Mouse (Mus musculus) CD4-positive, CD25-positive, alpha-beta regulatory T cell, adult 4 months (primary cell): Measurements from ENCODE around the gene Csad. TPM values are rescaled to one million over a fixed set of nuclear protein-coding genes. Genes with fewer than 3 reads are reported as not detected.
"Not testable (repeated sequence)": the region's sequence is repeated elsewhere in the genome, so short reads cannot be mapped to it uniquely, and the experiment has no call there.

Experiments
- ATAC-seq: one replicate; pipeline ENCODE4 v1.8.0; 2017
- polyA plus RNA-seq, 2 experiments: library from polyadenylated mRNA; unstranded; fragments of 100-300 nt; shearing (Covaris generic); gene quantifications; one replicate each; pipeline ENCODE4 v1.2.1; 2017

Csad gene
- polyA plus RNA-seq, 2 experiments from 2014 or later = 10.7 to 16.9 TPM

DNA sequence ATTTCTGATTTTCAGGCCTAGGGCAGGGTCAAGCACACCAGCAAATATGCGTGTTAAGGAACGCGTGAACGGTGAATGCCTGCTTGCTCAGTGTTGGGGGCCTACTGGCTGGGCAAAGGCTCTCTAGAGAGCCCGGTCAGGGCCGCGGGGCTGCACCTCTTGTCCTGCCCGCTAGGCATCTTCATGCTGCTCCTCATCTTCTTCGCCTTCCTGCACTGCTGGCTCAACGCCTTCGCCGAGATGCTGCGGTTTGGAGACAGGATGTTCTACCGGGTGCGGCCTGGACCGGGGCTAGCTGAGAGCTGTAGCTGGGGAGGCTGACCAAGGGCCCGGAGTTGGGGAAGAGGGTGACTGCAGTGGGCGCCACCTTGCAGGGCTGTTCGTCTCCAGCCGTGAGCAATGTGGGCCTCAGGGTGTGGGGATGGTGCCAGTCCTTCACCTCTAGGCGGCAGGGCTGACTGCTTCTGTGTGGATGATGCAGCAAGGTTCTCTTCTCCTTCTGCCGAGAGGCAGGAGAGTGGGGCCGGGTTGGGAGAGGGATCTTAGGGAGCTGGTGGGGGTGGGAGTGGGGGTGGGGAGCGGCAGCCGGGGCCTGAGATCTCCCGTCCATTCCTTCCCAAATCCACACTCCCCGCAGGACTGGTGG lies 44.0 kb downstream of the Csad start:
- no peak for ATAC-seq

DNA sequence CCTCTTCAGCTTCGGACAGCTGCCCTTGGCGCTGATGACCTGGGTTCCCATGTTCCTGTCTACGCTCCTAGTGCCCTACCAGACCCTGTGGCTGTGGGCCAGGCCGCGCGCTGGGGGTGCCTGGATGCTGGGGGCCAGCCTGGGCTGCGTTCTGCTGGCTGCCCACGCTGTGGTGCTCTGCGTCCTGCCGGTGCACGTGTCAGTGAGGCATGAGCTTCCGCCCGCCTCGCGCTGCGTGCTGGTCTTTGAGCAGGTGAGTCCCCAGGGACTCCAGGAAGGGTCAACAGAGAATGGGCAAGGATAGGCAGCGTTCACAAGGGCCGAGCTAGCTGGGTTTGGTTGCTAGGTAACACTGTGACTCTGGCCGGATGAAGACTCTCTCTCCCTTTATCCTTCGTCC lies 47.7 kb downstream of the Csad start:
- ATAC-seq = no peak

DNA sequence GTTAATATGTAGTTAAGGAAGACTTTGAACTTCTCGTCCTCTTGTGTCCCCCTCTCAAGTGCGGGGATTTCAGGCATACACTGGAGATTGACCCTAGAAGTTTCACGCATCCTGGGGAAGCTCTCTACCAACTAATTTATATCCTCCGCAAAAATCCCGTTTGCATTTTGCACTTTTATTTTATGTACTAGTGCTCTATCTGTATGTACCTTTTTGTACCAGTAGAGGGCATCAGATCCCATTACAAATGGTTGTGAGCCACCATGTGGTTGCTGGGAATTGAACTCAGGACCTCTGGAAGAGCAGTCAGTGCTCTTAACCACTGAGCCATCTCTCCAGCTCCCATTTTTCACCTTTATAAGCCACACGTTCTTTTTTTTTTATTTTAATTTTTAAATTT lies 49.5 kb downstream of the Csad start:
- not testable (repeated sequence) for ATAC-seq

DNA sequence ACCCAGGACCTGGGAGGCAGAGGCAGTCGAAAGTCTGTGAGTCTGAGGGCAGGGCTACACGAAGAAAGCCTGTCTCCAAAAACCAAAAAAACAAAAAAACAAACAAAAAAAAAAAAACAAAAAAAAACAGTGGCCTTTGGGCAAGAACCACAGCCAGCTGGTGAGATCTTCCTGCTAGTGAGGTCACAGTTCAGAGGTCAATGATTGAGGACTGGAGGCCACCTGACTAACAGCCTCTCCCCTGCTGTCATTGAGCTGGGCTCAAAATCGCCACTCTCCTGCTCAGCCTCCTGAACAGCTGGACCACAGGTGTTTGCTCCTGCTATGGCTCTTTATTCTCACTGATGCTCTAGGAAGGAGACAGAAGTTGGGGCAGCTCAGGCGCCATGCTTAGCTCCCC lies 51.9 kb downstream of the Csad start:
- no peak for ATAC-seq

DNA sequence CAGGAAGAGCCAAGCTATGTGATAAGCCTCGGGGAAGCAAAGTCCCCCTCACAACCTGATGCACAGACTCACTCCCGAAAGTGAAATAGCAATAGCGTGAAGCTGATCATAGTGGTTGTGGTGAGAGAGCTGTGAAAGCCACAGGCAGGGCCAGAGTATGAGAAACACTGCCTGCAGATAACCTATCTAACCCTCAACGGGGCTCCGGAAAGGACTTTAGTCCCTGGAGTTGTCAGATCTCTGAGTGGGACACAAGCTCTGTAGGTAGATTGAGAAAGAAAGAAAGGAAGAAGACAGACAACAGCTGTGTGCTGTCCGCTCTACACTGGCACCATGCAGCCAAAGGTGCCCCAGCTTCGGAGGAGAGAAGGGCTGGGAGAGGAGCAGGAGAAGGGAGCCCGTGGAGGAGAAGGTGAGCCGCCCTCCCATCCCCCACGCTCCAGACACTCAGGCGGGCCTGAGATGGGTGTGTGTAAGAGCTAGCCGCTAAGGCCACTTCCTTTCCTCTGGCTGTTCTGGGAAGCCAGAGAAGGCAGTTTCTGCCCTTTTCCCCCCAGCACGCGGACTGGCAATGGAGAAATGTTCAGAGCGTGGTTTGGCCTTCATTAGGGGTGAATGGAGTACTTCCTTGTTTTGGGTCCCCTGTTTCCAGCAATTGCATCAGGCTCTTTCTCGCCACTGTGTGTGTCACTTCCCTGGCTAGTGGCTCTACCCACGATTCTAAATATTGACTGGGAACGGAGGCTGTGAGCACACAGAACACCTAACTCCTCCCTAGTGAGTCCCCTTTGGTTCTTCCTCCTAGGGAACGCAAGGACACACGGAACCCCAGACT lies 54.0 kb downstream of the Csad start, which contains the start of gene Soat2:
Soat2 (plus strand) TSS at position 226 of the 835 bp plus-strand sequence.
- ATAC-seq = peak; percentile 50

DNA sequence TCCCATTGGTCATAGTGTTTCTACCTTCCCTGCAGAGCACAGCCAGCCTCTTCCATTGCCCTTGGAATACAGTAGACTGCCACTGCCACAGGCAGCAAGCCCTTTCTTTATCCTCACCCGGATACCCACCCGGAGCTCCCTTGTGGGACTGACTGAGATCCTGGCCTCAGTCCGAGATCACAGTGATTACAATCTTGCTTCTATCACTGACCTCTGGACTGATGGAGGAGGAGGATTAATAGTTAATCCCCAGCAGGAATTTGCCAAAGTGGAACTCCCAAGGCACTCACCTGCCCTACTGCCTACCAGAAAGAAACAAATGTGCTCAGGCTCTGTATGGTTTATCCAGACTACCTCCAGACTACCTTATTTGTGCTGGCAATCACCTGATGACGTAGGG lies 55.0 kb downstream of the Csad start:
- no peak for ATAC-seq

DNA sequence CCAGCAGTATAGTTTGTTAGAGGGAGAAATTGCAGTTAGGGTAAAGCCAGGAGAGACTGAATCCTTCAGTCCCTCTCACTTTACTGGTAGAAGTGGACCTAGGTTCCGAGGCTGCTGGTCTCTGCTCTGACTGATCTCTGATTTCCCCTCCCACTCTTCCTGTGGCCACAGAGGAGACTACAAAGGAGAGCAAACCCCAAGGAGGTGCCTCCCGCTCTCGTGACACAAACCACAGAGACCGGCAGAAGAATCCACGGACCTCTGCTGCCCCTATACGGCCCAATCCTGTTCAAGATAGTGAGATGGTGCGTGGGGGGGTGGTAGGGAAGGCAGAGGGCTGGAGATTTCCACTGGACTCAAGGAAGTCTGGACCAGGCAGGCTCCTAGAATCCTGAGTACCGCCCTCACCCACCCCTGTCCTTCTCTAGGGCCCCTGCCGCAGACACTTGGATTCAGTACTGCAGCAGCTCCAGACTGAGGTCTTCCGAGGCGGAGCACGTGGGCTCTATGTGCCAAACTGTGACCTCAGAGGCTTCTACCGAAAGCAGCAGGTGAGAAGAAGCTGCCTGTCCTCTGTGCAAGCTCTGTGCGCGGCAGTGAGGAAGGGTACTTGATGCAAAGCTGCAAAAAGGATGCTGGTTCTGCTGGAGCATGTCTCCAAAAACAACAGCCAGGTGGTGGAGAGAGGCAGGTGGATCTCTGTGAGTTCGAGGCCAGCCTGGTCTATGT lies 56.7 kb downstream of the Csad start:
- peak; percentile 28 for ATAC-seq

DNA sequence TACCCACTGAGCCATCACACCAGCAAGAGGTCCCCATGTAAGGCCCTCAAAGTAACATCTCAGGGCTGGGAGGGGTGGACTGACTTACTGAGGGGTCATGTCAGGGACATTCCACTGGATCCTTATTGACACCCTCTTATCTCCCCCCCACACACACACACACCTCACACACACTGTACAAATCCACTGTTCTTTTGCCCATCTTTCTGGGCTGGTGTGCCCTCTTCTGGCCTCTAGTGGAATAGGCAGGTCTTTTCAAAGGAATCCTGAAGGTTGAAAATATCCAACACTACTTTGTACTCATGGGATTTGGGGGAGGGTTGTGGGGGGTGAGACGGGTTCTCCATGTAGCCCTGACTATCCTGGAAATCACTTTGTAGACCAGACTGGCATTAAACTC lies 57.6 kb downstream of the Csad start:
- peak; percentile 65 for ATAC-seq

DNA sequence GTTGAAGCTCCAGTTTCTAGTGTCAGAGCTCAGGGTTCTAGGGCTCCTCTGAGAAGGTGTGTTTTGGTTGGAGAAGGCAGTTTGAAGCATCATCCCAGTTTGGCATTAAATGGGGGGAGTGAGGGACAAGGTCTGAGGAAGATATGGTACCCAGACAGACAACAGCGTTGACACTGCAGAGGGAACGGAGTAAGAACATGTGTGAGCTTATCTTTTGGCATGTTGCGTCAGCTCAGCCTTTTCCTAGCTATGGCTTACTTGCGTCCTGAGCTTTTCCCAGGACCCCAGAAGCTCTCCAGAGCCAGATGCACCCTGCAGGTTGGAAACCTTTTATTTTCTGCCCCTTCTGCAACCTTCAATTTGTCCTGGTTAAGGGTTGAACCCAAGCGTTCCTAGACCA lies 58.4 kb downstream of the Csad start:
- ATAC-seq = no peak

DNA sequence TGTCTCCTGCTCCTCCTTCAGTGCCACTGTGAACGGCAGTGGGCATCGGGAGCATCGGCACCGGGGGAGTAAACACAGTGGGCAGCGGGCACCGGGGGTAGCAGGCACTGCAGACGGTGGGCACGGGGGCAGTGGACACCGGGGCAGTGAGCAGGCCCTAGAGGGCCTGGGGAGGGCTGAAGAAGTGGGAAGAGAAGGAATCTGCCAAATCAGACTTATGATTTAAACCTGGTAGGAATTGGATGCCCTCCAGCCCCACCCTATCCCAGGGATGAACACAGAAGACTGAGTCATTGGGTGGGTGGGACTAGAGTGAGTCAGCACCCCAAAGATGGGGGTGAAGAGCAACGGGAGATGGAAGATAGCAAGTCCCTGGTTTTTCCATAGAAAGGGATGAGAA lies 59.2 kb downstream of the Csad start:
- no peak for ATAC-seq

DNA sequence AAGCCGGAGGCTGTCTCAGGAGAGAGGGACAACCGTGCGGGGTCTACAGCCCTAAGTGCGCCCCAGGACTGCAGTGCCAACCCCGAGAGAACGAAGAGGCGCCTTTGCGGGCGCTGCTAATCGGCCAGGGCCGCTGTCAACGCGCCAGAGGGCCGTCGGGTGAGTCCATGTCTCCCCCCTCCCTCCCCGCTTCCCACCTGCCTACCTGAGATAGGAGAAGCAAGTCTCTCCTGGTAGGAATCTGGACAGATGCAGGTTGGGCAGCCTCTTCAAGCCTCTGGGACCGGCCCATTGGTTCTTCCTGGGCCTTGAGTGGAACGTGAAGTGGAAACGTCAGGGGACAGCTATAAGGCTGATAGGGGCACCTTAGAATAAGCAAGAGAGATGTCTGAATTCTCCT lies 59.8 kb downstream of the Csad start:
- ATAC-seq = no peak

- no peak for ATAC-seq
These were observed 60.2 kb downstream of the Csad start, which contains the start of gene Igfbp6 for GRCm38 (mm10) chr15:102144274-102144711. Gene Igfbp6, plus strand, starts transcription at chr15:102144362.

DNA sequence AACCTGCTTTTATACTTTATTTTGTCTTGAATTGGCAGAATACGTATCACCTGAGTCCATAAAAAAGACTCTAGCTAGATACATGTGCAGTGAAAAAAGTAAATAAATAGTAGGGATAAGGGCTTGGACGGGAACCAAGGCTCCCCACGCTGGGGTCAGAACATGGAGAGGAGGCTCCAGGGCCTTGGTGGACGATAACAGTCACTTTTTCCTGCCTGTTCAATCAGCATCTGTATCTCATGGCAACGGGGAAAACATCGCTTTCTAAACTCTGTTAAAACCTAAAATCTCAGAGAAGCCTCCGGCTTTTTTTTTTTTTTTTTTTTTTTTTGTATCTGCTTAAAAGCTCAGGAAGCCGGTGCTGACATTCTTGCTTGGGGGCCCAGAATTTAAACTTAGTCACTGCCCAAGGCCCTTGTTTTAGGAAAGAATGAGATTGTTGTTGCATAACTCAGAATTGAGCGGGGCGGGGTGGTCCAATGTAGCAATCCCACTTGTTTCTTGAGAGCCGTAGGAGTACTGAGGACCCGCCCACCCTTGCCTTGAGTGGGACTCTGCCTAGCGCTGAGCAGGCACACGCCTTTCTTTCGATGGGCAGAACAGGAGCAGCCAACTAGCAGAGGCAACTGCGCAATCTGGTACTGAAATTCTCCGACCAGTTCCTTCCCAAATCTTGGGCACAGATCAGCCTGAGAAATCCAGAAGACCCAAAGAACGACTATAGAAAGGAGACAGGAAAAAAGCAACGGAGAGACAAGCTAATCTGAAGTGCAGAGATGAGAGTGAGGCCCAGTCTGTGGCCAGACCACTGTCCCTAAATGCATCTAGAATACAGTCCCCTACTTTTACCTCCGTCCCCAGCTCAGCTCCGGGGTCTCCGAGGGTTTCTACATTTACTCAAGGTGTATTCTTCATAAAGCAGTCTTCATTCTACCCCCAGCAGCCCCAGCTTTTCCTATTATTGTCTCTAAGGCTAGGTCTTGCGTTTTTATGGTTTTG lies 61.3 kb downstream of the Csad start:
- ATAC-seq = no peak

- no peak for ATAC-seq
These were observed 63.4 kb downstream of the Csad start for GRCm38 (mm10) chr15:102141120-102141519.

DNA sequence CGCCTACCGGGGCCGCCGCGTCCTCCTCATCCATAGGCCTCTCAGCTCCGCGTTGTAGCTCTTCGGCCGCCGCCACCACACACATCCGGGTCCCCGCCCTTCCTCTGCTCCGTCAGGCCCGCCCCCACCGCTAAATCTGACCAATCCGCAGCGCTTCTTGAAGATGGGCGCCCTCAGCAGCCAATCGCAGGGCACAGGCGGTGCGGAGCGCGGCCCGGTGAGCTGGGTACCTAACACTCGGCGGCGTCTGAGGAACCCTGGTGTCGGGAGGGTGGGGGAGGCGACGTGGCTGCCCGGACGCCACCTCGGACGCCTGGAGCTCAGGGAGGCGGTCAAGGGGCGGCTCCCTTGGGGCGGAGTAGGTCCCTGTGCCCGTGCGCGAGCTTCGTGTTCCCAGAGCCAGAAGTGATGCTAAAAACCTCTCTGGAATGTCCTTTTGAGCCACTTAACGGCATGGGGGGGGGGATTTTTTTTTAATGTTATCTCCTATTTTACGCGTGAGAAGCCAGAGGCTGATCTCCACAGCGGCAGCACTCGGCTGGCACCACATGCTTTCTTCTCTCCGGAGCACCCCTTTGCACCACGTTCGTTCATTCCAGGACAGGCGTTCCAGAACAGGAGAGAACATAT lies 68.3 kb downstream of the Csad start, which contains the start of gene Spryd3:
Spryd3 (minus strand) TSS at position 106 of the 630 bp plus-strand sequence.
- ATAC-seq = peak; percentile 100

DNA sequence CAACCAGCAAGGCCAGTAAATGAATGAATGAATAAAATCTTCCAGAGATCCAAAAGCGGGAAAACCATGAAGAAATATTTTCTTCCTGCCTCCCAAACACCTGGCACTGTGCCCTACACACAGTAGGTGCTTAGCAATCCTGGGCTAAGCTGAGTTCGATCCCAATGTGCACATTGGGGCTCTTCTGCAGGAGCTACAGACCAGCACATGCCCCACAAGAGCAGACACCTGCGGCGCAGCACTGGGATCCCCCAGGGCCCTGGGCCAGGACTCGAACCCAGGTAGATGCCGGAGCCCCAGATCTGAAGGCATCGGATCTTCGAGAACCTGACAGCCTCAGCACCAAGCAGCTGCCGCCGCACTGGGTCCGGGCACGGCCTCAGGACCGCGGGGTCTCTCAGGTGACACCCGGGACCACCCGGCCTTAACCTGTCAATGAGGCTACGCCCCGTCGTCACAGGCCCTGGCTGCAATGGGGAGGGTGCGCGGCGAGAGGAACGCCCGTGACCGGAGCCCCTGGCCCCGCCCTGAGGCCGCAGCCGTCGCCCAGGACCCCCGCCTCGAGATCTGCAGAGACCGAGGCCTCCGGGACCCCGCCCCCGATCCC lies 68.9 kb downstream of the Csad start:
- no peak for ATAC-seq

DNA sequence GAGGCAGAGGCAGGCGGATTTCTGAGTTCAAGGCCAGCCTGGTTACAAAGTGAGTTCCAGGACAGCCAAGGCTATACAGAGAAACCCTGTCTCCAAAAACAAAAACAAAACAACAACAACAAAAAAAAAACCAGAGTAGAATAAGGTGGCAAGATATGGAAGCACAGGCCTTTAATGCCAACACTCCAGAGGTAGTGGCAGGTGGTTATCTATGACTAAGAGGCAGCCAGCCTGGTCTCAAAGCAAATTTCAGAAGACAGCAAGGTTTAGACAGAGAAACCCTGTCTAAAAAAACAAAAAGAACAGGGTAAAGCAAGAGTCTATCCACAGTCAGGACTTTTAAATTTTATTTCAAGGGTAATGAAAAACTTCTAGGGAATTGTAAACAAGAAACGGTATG lies 69.8 kb downstream of the Csad start:
- no peak for ATAC-seq

DNA sequence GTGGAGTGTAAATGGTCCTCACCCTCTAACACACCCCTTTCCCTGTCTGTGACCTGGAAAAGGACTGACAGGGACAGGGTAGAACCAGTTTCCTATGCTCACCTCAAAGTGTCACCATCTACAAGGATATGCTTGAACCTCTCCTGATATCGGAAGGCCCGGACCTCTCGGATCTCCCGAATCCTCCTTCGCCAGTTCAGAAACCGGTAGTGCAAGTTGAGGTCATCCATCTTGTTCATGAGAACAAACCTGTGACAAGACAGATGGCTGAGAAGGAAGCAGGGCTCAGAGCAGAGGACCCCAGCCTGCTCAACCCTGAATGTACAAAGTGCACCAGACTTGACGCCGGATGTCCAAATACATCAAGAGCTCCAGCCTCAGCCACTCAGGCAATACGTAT lies 71.2 kb downstream of the Csad start:
- no peak for ATAC-seq
